Mouse (Mus musculus) cerebellum, adult (tissue): ENCODE data around the gene Adam12.

Source experiments
- ATAC-seq: cut with Nextera tagmentation; 2 replicates; pipeline ENCODE4 v1.9.2; 2017; ENCODE audit warnings: mild to moderate bottlenecking, moderate library complexity, mixed read lengths; ENCODE audit not compliant: insufficient number of reproducible peaks, low FRiP score, low TSS enrichment

Gene Adam12

DNA sequence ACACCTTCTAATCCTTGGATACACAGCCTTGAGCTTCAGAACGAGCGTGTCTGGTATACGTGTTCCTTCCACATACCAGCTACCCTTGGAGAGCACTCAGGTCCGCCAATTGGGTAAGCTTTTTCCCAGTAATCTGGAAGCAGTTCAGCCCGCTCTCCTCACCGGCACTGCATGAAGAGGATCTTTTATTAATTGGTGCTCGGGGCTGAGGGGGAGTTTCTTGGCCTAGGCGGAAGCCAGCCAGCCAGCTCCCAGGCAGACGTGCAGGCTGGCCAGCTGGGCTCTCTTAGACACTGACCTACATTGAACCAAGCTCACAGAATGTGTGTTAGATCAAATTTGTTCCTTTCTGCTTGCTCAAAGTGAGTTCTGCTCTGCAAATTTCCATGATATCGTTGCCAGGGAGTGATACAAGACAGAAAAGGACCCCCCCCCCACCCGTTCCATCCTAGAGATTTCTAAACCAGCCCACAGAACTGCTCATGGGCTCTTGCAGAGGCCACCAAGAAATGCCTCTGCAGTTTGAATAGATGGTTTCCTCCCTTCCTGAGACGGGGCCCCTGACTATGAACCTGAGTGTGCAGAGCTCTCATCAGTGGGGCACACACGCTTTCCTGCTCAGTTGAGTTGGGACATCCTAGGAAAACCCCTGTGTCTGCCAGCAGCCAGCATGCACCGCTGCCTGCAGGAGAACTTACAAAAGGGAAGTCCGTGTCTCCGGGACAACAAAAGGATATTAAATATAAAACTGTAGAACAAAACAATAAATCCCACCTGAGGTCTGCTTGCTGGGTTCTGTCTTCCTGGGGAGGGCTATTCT lies 205.5 kb downstream of the Adam12 start:
- ATAC-seq, result peak; percentile 43; the same call in 1 of the 2 replicates

DNA sequence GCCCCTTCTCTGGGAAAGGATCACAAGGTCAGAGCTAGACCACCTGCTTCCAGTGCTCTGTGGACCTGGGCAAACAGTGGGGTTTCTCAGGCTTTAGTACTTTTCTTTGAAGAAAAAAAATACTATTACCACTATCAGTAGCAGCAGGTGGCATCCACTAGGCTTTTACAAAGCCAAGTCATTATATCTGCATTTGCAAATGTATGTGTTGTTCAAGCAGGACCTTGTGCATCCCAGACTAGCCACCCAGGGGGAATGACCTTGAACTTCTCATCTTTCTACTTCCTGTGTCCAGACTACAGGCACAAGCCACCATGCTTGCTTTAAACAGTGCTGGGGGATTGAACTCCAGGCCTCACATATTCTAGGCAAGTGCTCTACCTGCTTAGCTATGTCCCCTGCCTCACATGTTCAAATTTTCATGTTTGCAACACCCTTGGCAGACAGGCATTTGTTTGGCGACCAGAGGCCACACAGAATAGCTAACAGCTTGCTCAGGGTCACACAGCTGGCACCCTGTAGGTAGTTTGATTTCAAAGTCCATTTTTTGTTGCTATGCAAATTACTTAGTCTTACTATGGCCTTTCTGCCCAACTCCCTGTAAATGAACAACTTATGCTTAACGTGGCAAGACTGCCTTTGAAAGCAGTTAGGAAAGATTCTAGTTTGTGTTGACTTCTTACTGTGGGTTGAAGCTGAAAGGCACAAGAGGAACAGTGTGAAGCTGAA lies 209.6 kb downstream of the Adam12 start:
- no peak for ATAC-seq

DNA sequence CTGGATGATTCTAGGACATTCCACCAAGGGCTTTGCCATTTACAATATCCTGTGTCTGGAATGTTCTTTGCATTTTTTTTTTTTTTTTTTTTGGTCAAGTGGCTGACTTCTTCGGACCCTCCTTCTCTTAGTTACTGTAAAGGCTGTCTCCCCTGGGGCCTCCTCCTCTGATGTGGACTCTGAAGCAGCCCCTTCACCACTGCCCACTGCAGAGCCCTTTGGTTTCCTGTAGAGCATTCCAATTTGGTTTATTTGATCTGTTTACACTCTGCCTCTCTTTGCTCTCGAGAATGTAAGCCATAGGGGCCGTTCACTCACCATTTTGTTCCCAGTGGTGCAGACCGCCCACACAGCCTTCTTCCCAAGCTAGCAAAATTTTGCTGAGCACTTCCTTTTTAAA lies 216.7 kb downstream of the Adam12 start:
- ATAC-seq, result no peak

DNA sequence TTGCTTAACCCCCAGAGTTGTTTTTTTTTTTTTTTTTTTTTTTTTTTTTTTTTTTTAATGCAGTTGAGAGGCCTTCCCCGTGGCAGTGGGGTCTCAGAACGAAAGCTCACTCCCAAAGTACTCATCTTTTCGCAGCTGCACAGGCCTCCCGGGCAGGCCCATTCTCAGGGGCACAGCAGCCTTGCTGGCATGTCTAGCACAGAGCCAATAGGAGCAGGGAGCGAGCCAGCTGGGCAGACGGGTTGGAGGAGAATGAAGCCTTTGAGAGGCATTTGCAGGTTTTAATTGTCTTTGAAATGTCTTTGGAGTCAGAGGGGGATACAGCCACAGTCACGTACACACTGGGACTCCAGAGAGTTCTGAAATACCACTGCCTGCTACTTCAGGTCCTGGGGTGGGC lies 217.2 kb downstream of the Adam12 start:
- ATAC-seq, result no peak

DNA sequence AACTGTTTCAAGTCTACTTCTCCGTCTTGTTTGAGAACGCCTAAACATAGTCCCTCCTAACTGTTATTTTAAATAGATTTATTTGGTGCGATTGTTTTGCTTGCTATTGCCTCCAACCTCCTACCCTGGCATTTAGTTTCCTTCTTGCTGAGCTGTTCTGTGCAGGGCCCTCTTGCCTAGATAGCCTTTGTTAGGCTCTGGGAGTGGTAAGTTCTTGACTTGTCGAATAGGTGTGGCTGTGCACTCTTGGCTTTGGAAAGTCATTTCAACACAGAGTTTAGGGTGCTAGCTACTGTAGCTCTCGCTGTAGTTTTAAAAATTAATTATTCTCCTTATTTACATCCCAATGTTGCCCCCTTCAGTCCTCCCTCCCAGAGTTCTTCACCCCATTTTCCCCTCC lies 222.8 kb downstream of the Adam12 start:
- ATAC-seq, result no peak

DNA sequence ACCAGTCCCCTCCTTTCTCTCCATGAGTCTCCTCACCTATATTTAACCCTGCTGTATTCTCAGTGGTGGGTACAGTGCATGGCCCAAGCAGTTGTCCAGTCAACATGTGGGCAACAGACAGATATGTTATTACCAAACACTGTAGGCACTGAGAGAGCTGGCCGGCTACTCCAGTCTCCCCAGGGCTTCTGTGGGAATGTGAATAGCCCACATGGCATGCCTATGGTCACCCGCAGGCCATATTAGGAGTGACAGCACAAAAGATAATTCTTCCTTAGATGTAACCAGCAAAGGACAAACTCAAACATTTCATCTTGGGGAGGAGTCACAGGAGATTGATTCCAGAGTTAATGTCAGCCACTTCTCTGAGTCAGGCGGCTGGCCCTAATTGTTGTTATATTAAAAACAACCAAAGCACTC lies 224.0 kb downstream of the Adam12 start:
- ATAC-seq, result no peak

DNA sequence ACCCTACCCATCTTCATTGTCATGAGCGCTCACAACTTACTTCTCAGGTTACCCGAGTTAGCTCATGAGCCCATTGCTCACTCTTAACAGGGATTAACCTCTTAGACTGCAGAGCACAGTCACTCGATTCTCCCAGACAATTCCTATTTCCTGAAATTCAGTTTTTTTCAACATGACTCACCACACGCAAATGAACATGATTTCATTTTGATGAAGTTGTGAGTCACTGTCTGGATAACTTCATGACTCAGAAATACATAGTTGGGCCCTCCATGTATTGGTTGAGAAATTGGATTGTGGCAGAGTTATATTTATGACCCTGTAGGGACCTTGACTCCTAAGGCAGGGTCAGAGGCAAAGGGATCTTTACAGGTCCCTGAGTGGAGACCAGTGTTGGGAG lies 230.4 kb downstream of the Adam12 start:
- ATAC-seq, result no peak

DNA sequence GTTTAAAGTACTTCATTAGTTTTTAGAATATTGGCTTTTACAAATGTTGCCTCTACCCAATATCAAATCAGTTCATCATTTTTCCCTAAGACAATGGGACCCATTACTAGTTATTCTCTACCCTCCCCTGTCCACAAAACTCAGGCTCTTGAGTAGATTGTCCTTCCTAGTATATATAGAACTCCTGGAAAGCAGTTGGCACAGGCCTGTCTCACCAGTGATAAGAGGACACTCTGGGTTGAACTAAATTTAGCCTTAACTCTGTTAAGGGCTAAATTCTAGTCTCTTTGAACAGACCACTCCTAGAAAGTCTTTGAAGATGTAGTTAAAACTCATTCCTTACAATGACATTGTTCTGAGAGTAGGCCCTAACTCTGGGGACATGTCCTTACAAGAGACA lies 241.0 kb downstream of the Adam12 start:
- ATAC-seq, result no peak

DNA sequence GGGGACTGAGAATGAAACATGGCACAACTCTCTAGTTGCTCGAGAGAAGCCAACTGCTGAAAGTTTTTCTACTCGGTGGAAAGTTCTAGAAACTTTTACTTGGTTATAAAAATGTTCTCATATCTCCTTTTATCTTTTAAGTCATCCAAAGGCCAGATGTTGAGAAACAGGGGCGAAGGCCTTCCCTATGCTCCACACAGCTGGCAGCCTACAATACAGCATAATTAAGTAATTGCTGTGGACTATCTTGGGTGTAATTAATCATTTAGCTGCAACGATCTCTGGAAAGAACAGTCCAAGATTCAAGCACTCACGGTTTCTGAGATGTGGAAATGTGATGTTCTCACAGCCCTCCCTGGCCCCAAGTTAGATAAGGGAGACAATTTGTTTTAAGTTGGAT lies 243.6 kb downstream of the Adam12 start:
- ATAC-seq, result no peak

DNA sequence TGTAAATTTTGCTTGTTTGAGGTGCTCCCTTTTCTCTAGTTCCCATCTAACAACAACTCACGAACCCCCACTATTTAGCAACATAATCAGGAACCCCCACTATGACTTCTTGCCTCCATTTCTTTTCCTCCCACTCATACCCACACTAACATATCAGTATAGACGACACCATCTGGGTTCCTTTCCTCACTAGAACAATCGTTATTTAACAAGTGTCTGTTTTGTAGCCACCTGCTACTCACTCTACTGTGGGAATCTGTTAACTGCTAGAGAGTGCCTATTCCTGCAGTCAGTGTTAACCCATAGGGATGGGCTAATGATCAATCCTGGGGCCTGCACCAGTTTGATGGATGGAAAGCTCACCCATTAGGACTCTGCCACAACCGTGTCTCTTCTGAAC lies 245.7 kb downstream of the Adam12 start:
- ATAC-seq, result no peak

DNA sequence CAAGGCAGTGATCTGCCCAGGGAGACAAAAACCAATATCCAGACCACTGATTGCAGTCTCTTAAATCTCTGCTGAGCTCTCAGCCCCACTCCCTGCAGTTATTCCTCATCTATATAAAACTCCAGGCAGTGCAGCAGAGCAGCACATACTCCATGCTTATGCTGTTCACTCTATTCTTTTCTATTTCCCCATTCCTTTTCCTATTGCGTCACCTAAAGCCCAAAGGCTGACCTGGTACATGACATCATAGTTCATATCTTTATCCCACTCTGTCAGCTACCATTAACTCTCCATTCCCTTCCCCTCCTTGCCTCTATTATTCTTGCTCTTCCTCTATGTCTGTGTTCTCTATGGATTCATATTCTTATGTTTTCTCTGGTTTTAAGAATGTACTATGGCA lies 246.3 kb downstream of the Adam12 start:
- no peak for ATAC-seq

DNA sequence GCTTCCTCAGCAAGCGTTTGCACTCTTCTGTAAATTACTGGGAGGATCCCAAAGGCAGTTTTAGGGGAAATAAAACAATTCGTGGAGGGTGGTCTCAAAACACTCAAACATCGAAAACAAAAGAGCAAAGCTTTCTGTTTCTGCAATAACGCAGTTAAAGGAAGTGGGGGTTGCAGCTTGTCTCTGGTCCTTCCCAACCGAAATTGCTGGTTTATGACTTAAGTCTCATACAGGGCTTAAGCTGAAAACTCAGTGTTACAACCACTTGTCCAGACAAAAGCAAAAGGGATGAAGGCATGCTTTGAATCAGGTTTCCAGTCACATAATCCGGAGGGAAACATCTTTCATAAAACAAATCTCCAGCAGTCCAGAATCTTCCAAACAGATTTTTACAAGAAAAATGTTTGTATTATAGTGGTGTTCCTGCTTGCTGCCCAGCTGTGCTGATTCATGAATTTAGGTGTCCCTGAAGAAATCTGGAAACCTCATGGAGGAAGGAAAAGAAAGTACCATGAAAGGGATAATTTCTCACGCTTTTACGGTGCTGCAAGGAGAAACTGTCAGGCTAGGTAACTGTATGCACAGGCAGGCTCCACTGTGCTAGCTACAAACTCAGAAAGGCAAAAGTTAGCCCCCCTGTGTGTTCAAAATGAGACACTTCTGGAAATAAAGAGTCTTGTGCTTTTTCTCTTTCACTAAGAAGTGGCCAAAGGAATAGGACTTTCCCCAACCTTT lies 255.4 kb downstream of the Adam12 start:
- no peak for ATAC-seq

DNA sequence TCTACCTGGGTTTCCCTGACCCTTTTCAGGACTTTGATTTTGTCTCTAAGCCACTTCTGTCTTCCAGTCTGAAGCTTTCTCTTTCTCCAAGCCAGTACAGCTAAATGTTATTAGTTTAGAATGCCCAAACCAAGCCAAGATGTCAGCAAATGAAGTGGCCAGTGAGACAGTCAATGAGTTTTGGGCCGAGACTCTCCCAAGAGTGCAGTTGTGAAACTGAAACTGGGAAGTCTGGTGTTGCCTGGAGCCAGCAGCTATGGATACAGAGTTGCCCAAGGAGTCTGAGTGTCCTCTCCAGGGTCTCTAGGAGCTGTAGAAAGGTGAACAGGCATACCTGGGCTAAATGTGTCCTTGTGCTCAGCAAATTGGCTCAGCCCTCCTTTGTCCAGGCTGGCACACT lies 260.9 kb downstream of the Adam12 start:
- ATAC-seq, result no peak

DNA sequence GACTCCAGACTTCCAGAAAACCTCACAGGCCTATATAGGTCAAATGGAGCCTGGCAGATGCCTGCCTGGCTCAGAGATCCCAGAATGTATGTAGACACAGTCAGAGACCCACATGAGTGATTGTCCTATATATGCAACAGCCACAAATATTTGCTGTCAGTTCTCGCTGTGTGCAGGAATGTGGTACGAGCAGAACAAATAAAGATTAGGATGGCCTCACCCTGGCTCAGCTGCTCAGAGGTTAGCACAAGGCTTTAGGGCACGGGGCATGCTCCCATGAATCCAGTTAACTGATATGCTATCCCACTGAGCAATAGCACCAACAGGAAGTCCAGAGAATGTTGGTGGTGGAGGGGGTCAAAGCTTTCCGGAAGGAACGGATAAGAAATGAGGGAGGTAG lies 261.5 kb downstream of the Adam12 start:
- ATAC-seq, result no peak

DNA sequence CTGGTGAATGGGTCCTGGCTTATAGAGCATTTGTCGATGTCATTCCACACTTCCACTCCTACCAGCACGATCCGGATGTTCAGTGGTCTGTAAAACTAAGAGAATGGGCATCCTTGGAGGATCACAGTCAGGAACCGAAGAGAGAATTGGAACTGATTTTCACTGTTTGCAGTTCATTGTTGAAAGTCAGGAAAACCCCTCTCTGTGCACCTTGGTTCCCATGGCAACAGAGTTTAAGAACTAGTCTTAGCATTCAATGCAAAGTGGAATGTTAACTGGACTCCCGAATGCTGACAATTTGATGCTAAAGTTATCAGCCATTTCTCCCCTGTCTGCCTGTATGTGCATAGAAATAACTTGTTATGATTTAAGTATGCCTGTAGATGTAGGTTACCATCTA lies 264.0 kb downstream of the Adam12 start:
- ATAC-seq, result no peak

DNA sequence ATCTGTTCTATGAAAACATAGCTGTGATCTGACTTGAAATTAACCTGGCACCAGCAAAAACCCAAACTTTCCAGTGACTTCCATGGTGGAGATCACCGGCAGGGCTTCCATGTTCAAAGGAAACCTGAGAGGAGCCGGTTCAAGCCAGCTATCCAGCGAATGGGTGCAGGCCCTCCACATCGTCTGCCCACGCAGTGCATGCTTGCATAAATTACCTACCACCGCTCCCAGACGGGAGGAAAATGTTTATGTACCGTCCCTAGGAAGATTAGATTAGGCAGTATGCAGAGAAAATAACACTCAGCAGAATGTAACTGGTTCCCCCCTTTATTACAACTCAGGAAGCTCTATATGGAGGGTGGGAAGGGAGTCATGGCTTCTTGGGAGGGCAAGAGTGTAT lies 268.4 kb downstream of the Adam12 start:
- no peak for ATAC-seq

DNA sequence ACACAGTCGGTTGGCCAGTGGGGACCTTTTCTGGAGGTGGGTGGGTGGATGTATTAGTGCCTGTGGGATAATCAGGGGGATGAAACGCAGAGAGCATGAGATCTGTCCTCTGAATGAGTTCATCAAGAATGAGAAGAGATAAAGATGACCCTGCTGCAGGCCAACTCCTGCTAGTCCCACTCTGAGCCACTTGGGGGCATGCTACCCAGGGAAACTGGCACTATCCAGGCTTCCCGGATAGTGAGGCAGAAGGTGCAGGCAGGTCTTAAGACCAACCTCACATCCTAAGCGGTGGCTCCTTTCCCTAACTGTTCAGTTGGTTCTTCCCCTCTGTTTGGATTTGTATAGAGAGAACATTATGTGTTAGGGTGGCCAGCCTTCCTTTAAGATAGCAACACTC lies 272.7 kb downstream of the Adam12 start:
- no peak for ATAC-seq

DNA sequence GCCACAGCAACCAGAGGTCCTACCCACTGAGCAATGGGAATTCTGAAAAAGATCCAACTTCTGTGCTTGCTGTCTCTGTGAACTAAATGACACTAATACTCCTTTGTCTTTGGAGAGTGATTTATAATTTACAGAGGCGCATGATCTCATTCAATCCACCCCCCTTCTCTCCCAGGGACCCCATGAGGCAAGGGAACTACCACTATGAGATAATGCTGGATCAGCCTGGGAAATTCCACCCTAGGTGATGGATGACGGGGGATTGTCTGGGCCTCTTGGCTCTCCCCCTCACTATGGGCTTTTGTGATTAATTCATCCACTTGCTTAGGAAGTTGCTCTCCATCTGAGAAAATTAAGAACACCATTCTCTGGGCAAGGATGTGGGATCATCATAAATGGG lies 274.1 kb downstream of the Adam12 start:
- ATAC-seq, result no peak

DNA sequence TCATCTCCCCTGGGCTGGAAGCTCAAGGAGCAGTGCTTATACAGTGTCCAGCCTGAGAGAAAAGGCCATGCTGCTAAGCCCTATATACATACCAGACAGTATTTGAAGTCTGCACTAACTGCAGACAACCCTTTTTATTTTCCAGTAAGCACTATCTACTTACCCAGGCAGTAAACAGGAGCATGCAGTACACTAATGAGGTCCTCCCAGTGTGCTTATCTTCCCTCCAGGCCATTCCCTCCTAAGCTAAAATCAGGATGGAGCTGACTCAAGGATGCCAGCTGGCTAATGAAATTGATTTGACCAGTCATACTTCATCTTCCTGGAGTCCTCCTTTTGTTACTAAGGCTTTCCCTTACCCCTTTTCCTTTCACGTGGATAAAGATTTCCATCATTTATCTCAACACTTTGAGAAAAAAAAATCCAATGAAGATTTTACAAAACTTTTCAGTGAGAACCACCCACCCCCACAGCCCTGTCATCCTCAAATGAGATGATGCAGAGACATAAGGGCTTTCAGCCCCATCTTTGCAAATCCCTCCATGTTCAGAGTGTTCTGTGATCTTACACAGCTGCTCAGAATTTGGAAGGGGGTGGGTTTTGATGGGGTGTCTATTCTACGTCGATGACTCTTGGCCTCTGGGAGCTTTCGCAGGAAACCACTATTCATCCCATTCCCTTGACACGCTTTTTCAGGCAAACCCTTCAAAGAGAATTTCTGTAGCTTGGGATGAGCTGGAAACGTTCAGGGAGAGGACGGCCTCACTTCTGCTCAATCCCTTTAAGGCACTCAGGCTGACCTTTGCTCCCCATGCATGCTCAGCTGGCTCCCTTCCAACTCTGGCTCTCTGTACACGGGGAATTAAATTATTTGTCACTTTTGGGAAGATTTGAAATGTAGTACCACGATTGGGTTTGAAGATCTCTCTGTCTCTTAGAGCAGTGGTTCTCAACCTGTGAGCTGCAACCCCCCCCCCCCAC lies 277.5 kb downstream of the Adam12 start:
- ATAC-seq, result no peak
